Mouse (Mus musculus) hindbrain, embryonic 13.5 days (tissue): ENCODE data around the gene 1700061G19Rik. TPM values are rescaled to one million over a fixed set of nuclear protein-coding genes. Genes with fewer than 3 reads are reported as not detected.
"Not testable (repeated sequence)": the region's sequence is repeated elsewhere in the genome, so short reads cannot be mapped to it uniquely, and the experiment has no call there.

ENCODE experiments used
- ATAC-seq: fragments of 200-750 bp; cut with Nextera tagmentation; 2 replicates; pipeline ENCODE4 v1.8.0; 2017; ENCODE audit warnings: moderate TSS enrichment; ENCODE audit not compliant: low FRiP score
- H3K27ac ChIP-seq: fragments of 300-500 bp; sonication (generic); 2 replicates; pipeline ENCODE4 v1.5.1; 2015; ENCODE audit warnings: inconsistent platforms, mild to moderate bottlenecking, moderate library complexity
- H3K27me3 ChIP-seq: fragments of 300-500 bp; sonication (generic); 2 replicates; pipeline ENCODE4 v1.6.1; 2015; ENCODE audit warnings: mild to moderate bottlenecking, inconsistent platforms
- H3K36me3 ChIP-seq: fragments of 300-500 bp; sonication (generic); 2 replicates; pipeline ENCODE4 v1.6.1; 2015; ENCODE audit warnings: mild to moderate bottlenecking, inconsistent platforms
- H3K4me1 ChIP-seq: fragments of 300-500 bp; sonication (generic); replicated peaks from 2 replicates; pipeline ENCODE4 v1.6.1; 2015; ENCODE audit warnings: inconsistent platforms
- H3K4me2 ChIP-seq: fragments of 300-500 bp; sonication (generic); 2 replicates; pipeline ENCODE4 v1.6.1; 2015; ENCODE audit warnings: inconsistent platforms, mild to moderate bottlenecking, moderate library complexity
- H3K4me3 ChIP-seq: fragments of 300-500 bp; sonication (generic); 2 replicates; pipeline ENCODE4 v1.5.1; 2015; ENCODE audit warnings: mild to moderate bottlenecking, inconsistent platforms
- H3K9ac ChIP-seq: fragments of 300-500 bp; sonication (generic); 2 replicates; pipeline ENCODE4 v1.6.1; 2015; ENCODE audit warnings: mild to moderate bottlenecking, inconsistent platforms
- H3K9me3 ChIP-seq: fragments of 300-500 bp; sonication (generic); 2 replicates; pipeline ENCODE4 v1.6.1; 2016; ENCODE audit warnings: inconsistent platforms
- WGBS: fragments of 180-500 bp; shearing (Covaris S2); methylation state at CpG from one replicate; pipeline ENCODE4 v1.1.7; 2015; 5-methylcytosine and 5-hydroxymethylcytosine counted together
- polyA plus RNA-seq: library from polyadenylated mRNA; unstranded; fragments of >200 nt; fragmentation: Nextera tagmentation; extraction: Ambion mirVana; gene quantifications from 2 replicates; pipeline ENCODE4 v1.2.1, GENCODE M21; 2015

Gene 1700061G19Rik
- polyA plus RNA-seq, 1 experiment from 2014 or later, result 0.27 TPM

DNA sequence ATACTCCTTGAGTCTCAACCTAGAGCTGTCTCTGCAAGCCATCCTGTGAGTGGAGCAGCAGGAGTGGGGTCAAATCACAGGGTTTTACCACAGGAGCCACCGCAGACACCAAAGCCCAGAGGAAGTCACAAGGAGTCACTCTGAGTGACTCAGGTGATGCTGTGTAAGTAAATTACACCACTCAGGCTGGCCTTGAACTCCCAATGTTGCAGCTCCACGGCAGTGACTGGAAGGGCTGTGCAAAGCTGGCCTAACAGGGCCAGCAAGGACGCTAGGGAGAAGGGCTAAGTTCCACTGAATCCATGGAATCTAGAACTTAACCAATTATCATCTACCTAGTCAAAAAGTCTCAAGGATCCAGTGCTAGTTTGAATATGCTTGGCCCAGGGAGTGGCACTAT is 30.9 kb downstream of the 1700061G19Rik start:
- peaks cover 87% of the 10 kb centered on the region for H3K36me3 ChIP-seq
- no peak overlapping the region for H3K9ac ChIP-seq
- H3K9me3 ChIP-seq, result no peaks in the 10 kb centered on the region
- H3K4me2 ChIP-seq, result no peak overlapping the region
- H3K4me1 ChIP-seq, result 0 out of 2 replicates have a peak, but pooled peaks cover 3% of the 10 kb centered on the region
- H3K4me3 ChIP-seq, result no peak overlapping the region
- 93% methylated on average over 3 of the region's 3 CpGs for WGBS
- ATAC-seq, result no peak
- H3K27me3 ChIP-seq, result no peaks in the 10 kb centered on the region
- no peak overlapping the region for H3K27ac ChIP-seq

DNA sequence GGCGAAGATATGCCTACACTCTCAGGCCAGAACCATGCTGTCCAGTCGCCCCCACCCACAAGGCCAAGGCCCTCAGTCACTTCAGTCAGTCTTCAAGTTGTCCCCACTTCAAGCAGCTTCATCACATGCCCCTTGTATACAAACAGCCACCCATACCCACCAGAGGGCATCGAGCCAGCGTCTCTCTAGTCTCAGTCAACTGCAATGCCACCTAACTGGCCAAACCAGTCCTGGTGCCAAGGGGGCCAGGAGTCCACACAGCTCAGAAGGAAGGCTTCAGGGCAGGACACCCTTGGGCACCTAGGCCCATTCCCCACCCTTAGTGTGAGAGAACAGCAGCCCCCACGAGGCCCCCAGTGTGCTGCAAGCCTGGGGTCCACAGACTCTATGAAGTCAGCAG is 31.8 kb downstream of the 1700061G19Rik start:
- Histone ChIP-seq H3K36me3 (peaks cover 87% of the 10 kb centered on the region), H3K4me2 (no peak overlapping the region), H3K9me3 (no peaks in the 10 kb centered on the region), H3K4me1 (0 out of 2 replicates have a peak, but pooled peaks cover 3% of the 10 kb centered on the region), H3K27me3 (no peaks in the 10 kb centered on the region), H3K27ac (no peak overlapping the region), H3K4me3 (no peak overlapping the region), H3K9ac (no peak overlapping the region)
- 96% methylated on average over 5 of the region's 5 CpGs for WGBS
- no peak for ATAC-seq

DNA sequence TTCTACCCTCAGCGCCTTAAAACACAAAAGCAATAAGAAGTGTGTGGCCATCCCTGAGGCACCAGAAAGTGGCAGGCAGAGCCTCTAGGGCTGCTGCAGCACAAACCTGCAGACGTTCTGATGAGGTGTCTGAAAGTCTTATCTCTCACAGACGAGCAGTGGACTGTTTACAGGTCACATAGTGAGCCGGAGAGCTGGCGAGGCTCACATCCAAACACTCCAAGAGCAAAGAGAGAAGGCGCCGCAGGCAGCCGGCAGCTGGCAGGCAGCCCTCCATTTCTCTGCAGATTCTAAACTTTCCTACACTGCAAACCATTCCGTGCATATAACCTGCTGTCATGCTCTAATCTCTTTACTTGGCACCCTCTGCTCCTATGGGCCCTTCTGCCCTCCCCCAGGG is 32.6 kb downstream of the 1700061G19Rik start:
- Histone ChIP-seq H3K9ac (no peak overlapping the region), H3K27me3 (no peaks in the 10 kb centered on the region), H3K4me2 (no peak overlapping the region), H3K4me1 (0 out of 2 replicates have a peak, but pooled peaks cover 3% of the 10 kb centered on the region), H3K9me3 (no peaks in the 10 kb centered on the region), H3K36me3 (peaks cover 87% of the 10 kb centered on the region), H3K4me3 (no peak overlapping the region), H3K27ac (no peak overlapping the region)
- no peak for ATAC-seq
- 88% methylated on average over 9 of the region's 9 CpGs for whole genome bisulfite sequencing

DNA sequence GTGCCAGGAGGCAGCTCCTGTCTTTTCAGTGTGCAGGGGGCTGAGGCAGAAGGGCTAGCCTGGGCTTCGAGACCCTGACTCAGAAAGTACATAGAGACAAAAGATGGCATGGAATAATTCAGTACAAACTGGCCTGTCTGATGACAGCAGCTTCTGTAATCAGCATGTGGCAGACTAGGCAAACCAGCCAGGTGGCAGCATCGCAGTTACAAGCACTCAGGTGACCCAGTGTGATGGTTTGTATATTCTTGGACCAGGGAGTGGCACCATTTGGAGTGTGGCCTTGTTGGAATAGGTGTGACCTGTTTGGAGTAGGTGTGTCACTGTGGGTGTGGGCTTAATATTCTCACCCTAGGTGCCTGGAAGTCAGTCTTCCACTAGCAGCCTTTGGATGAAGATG is 34.5 kb downstream of the 1700061G19Rik start:
- WGBS, result 90% methylated on average over 2 of the region's 2 CpGs
- not testable (repeated sequence) for H3K4me3 ChIP-seq, H3K4me1 ChIP-seq, ATAC-seq, H3K4me2 ChIP-seq, H3K27ac ChIP-seq, H3K9me3 ChIP-seq, H3K9ac ChIP-seq, H3K27me3 ChIP-seq
- peaks cover 88% of the 10 kb centered on the region for H3K36me3 ChIP-seq

DNA sequence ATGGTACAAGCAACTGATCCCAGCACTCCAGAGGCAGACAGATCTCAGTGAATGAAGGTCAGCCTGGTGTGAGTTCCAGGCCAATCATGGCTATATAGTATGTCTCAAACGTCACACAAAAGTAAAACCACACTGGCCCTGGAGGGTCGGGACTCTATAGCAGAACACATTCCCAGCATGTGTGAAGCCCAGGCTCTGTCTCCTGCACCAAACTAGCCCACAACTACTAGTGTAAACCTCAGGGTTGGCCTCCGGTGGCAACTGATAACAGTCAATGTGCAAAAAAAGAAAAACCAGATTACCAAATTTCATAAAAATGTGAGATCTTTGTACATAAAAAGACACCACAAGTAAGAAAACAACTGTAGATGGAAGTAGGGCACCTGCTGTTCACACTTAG is 37.7 kb downstream of the 1700061G19Rik start:
- Histone ChIP-seq H3K36me3 (peaks cover 89% of the 10 kb centered on the region), H3K9ac (no peak overlapping the region), H3K9me3 (no peaks in the 10 kb centered on the region), H3K27ac (no peak overlapping the region), H3K27me3 (no peaks in the 10 kb centered on the region), H3K4me2 (no peak overlapping the region), H3K4me1 (no peaks in the 10 kb centered on the region), H3K4me3 (no peak overlapping the region)
- no peak for ATAC-seq
- WGBS, result 95% methylated on average over 3 of the region's 3 CpGs

DNA sequence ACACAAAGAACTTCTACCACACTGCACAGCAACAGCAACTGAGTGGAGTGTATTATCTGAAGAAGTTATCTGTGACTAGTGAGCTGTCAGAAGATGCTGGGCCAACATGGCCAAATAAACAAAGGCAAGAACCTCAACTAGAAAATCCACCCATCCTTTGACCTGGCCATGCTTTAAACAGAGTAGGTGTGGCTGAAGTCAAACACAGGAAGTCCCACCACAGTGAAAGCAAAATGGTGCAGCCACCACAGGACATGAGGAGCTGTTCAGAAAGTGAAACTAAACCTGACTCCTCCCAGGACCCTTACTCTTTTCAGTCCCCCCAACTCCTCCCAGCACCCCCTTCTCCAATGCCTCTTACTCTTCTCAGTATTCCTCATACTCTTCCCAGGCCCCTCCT is 38.2 kb downstream of the 1700061G19Rik start:
- no peaks in the 10 kb centered on the region for H3K4me1 ChIP-seq
- H3K4me2 ChIP-seq, result no peak overlapping the region
- H3K27ac ChIP-seq, result no peak overlapping the region
- H3K9ac ChIP-seq, result no peak overlapping the region
- no peaks in the 10 kb centered on the region for H3K9me3 ChIP-seq
- no peak overlapping the region for H3K4me3 ChIP-seq
- peaks cover 88% of the 10 kb centered on the region for H3K36me3 ChIP-seq
- no peaks in the 10 kb centered on the region for H3K27me3 ChIP-seq
- ATAC-seq, result no peak

DNA sequence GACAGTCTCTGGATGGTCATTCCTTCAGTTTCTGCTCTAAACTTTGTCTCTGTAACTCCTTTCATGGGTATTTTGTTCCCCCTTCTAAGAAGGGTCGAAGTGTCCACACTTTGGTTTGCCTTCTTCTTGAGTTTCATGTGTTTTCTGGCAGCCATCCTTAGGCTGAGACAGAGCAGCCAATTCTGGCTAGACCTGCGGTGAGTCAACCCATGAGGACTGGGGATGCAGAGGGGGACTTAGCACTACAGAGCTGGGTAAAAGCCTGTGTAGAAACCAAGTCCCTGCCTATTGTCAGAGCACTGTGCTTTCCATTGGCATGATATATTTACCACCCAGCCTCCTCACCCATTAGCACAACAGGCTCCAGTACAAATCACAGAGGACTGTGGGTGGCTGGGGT is 41.9 kb downstream of the 1700061G19Rik start:
- H3K9ac ChIP-seq, result no peak overlapping the region
- no peak overlapping the region for H3K4me3 ChIP-seq
- 98% methylated on average over 2 of the region's 2 CpGs for WGBS
- ATAC-seq, result no peak
- H3K9me3 ChIP-seq, result no peaks in the 10 kb centered on the region
- H3K4me2 ChIP-seq, result no peak overlapping the region
- H3K36me3 ChIP-seq, result peaks cover 83% of the 10 kb centered on the region
- no peaks in the 10 kb centered on the region for H3K4me1 ChIP-seq
- no peak overlapping the region for H3K27ac ChIP-seq
- H3K27me3 ChIP-seq, result no peaks in the 10 kb centered on the region

DNA sequence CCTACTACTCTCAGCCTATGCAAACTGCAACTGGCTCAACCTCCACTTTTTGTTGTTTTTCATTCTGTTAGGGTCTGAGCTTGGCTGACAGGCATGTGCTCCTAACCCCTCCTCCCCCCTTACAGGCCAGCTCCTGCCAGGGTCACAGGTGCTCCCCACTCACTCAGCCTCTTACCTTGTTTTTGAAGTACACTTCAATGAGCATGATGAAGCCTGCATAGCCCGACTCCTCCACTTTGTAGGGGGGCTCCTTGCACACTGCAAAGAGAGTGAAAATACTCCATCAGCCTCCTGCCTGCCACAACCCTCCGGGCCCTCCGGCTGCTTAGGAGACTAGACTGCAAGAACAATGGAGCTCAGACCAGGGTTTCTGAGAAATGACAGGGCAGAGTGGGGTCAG is 44.4 kb downstream of the 1700061G19Rik start:
- no peaks in the 10 kb centered on the region for H3K27me3 ChIP-seq
- H3K9me3 ChIP-seq, result no peaks in the 10 kb centered on the region
- ATAC-seq, result no peak
- H3K4me2 ChIP-seq, result no peak overlapping the region
- peaks cover 79% of the 10 kb centered on the region for H3K36me3 ChIP-seq
- no peaks in the 10 kb centered on the region for H3K4me1 ChIP-seq
- WGBS, result 84% methylated on average over 3 of the region's 3 CpGs
- H3K9ac ChIP-seq, result no peak overlapping the region
- no peak overlapping the region for H3K4me3 ChIP-seq
- H3K27ac ChIP-seq, result no peak overlapping the region

DNA sequence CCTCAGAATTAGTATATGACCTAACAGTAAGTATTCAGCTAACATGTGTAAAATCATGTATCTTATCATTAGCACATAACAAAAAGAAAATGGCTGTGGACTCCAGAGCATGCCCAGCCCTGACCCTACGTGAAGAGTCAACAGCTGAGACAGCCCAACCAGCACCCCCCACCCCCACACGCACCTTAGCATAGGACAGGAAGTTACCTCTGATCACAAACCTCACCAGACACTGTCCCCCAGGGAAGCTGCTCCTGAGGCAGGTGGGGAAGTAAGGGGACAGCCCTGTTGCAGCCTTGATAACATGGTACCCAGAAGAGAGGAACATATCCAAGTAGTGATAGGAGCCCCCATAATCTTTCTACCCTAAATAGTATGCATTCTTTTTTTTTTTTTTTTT is 50.7 kb downstream of the 1700061G19Rik start:
- 94% methylated on average over 2 of the region's 2 CpGs for WGBS
- H3K36me3 ChIP-seq, result peaks cover 51% of the 10 kb centered on the region

DNA sequence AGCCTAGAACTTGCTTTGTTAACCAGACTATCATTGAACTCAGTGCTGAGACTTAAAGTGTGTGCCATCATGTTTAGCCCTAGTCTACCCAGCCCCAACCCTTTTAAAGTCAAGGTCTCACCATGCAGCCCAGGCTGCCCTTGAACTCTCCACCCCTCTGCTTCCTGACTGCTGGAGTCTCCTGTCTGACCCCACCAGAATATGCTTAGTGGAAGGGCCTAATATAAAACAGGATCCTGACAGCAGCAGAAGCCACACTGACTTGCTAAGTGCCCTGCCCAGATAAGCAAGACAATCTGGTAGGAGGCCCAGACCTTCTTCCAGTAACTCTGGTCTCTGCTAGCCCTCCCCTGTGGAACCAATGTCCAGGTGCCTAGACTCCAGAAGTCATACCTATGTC is 53.8 kb downstream of the 1700061G19Rik start:
- Histone ChIP-seq H3K9me3 (no peaks in the 10 kb centered on the region), H3K4me2 (no peak overlapping the region)
- no peak for ATAC-seq

More for the DNA sequence above, 50.7 kb downstream of the 1700061G19Rik start:
- H3K4me2 ChIP-seq, result no peak overlapping the region
- H3K27me3 ChIP-seq, result no peaks in the 10 kb centered on the region
- H3K9ac ChIP-seq, result no peak overlapping the region
- H3K27ac ChIP-seq, result no peak overlapping the region
- H3K4me1 ChIP-seq, result peaks cover 33% of the 10 kb centered on the region
- ATAC-seq, result no peak
- no peaks in the 10 kb centered on the region for H3K9me3 ChIP-seq
- H3K4me3 ChIP-seq, result no peak overlapping the region

DNA sequence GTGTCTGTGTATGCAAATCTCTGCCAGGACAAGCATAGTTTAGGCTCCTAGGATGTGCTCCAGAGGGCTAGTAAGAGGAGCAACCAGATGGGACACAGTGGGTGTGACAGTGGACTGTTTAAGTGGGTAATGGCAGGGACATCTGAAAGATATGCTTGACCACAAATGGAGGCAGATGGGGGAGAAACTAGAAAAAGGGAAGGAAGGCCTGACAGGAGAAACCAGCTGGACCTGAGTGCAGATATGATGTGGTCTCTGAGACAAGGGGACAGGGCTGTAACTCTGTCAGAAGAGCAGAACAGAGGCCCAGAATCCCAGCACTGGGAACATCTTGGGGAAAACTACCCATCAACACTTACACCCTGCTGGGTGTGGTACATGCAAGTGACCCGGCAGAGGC is 54.3 kb downstream of the 1700061G19Rik start:
- Histone ChIP-seq H3K9ac (no peak overlapping the region), H3K27me3 (no peaks in the 10 kb centered on the region), H3K27ac (no peak overlapping the region), H3K36me3 (peaks cover 22% of the 10 kb centered on the region), H3K4me1 (peaks cover 66% of the 10 kb centered on the region), H3K4me2 (no peak overlapping the region), H3K4me3 (no peak overlapping the region), H3K9me3 (no peaks in the 10 kb centered on the region)
- no peak for ATAC-seq
- 76% methylated on average over 1 of the region's 1 CpGs for WGBS

More for the DNA sequence above, 53.8 kb downstream of the 1700061G19Rik start:
- Histone ChIP-seq H3K9ac (no peak overlapping the region), H3K27me3 (no peaks in the 10 kb centered on the region), H3K4me3 (no peak overlapping the region), H3K36me3 (peaks cover 27% of the 10 kb centered on the region), H3K4me1 (peaks cover 62% of the 10 kb centered on the region), H3K27ac (no peak overlapping the region)

DNA sequence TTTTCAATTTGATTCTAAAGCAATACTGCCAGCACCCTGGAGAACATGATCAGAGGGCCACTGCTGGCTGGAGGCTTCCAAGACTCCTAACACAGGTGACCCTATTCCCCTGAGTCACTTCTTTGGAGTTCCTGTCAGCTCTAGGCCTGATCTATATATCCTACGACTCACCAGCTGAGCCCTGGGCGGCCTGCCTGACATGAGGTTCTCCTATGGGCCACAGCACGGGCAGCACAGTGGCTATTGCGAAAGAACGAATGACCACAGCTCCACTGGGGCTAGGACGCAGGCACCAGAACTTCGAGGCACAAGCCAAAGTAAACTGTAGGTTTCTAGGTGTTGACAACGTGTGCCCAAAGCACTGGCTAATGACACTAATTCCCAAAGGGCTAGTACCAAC is 54.7 kb downstream of the 1700061G19Rik start:
- Histone ChIP-seq H3K9me3 (no peaks in the 10 kb centered on the region), H3K4me1 (peaks cover 68% of the 10 kb centered on the region), H3K4me3 (no peak overlapping the region), H3K36me3 (peaks cover 17% of the 10 kb centered on the region), H3K27me3 (no peaks in the 10 kb centered on the region), H3K4me2 (no peak overlapping the region), H3K27ac (no peak overlapping the region), H3K9ac (no peak overlapping the region)
- 86% methylated on average over 8 of the region's 8 CpGs for WGBS
- no peak for ATAC-seq

DNA sequence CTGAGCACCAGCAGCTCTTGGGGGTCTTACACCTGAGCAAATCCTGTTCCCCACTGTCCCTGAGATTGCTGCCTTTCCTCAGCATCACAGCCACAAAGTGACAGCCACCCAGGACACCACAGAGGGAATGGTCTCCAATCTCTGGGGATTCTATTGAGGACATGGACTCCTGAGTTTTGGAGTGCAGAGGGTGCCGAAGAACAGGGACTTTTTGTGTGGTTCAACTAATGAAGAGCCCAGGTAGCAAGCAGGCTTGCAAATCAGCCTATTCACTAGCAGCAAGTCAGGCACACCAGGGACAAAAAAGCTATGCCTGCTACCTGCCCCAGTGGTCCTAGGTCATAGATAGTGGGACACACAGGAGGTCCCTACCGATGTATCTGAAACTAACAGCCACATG is 58.1 kb downstream of the 1700061G19Rik start:
- Histone ChIP-seq H3K27ac (no peak overlapping the region), H3K27me3 (peaks cover 5% of the 10 kb centered on the region; the same call in 1 of the 2 replicates), H3K36me3 (no peaks in the 10 kb centered on the region), H3K9me3 (no peaks in the 10 kb centered on the region), H3K4me1 (peaks cover 54% of the 10 kb centered on the region), H3K4me2 (peak overlapping the region; percentile 88), H3K4me3 (peak overlapping the region; percentile 94), H3K9ac (peak overlapping the region; percentile 99)
- 91% methylated on average over 2 of the region's 2 CpGs for WGBS
- no peak for ATAC-seq
